Mouse (Mus musculus) 3T3-L1 (cell line): ENCODE measurements around the gene Psd4.

Experiments used
- DNase-seq: peaks from one replicate; pipeline ENCODE4 v3.0.0-alpha.2; 2015; ENCODE audit warnings: low read depth, low spot score

The Psd4 gene

DNA sequence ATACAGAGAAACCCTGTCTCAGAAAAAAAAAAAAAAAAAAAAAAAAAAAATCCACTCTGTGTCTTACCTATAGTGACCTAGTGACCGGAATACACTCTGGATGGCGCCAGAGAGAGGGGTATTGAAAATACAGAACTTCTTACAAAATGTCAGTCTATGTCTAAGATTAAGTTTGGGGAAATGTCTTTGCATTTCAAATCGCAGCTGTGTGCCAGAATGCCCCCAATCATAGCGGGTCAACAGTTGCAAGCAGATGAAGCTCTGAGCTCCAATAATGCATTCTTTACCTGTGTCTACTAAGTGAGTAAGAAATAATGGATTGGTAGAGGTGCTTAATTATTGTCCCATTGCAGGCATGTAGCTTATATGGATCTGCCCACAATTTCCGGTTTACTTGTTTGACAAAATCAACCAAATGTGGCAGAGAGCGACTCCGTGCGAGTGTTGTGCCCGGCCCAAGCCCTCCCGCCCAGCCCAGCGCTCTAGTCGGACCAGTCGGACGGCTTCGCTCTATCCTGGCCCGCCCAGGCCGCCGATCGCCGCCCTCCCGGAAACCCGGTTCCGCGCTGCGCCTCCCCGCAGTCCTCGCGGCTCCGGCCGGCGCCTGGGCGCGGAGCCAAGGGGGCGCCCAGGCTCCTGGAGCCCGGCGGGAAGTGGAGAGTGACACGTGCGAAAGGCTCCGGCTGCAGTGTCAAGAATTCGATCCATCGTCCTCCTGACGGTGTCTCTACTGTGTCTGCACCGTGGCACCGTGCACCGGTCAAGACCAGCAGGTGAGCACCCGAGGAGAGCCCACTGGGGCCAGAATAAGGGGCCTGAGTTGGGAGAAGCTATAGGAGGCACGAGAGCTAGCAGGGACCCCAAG lies at the start of gene Psd4:
Gene Psd4 (plus strand): TSS at position 551 of the 865 bp plus-strand sequence.
- no peak for DNase-seq

DNA sequence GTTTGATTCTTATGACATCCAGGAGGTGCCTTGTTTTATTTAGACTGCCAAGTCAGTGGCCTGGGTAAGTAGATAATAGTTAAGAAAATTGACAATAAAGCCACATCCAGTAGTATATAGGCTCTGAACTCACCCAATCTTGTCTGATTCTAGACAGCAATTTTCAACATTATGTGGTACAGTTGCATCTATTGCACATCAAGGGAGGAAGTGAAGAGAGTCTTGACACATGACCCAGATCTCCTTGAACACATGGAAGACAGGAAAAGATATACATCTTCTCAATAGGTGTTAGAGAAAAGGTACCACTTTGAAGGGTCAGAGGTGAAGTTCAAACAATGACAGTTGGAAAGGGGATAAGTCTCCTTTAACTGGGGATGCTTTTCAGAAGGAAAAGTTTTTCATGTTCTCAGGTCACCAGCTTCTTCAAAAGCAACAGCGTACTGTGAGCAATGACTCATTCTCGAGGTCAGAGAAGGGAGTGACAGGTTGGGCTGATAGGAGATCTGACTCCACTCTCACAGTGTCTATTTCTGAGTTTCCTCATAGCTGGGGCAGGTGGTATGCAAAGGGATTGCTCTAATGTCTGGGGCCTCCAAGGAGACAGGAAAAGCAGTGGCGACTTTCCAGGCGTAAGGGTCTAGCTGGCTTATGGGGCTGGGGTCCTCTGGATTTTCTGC lies 49.3 kb upstream of the Psd4 start:
- no peak for DNase-seq

DNA sequence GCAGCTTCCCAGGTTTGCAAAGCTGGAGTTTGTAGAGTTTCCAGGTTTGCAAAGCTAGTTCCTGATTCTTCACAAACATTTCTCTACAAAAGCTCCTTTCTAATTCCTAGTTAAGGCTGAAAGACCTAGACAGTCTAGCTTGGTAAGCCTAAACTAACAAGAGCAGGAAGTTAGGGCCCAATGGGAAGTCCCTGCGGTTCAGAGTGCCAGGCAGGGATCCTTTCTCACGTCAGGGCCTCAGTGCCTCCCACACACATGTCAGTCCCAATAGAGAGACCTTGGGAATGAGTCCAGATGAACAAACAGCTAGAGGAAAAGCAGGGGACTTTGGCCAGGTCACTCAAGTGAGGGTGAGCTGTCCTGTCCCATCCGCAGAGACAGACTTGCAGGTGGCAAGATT lies 32.0 kb upstream of the Psd4 start:
- DNase-seq, result peak; percentile 46

DNA sequence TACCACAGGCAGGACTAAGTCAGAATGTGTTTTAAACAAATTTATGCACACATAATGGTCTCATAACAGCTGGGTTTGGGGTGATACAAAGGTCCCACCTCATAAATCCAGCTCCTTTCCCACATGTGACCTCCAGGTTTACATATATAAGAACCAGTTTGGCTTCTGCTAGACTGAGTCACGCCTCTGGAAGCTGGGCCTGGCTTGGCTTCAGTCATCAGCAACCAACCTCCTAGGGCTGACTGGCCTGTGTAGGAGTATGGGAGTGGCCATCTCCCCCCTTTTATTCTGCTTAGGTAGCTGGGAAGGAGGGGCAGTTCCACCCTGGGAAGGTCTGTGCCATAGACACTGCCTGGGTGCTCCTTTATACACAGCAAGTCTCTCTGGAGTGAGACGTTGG lies 30.8 kb upstream of the Psd4 start, which contains the start of gene Il1rn:
Gene Il1rn (plus strand): TSS at position 309 of the 400 bp plus-strand sequence.
- peak; percentile 70 for DNase-seq

DNA sequence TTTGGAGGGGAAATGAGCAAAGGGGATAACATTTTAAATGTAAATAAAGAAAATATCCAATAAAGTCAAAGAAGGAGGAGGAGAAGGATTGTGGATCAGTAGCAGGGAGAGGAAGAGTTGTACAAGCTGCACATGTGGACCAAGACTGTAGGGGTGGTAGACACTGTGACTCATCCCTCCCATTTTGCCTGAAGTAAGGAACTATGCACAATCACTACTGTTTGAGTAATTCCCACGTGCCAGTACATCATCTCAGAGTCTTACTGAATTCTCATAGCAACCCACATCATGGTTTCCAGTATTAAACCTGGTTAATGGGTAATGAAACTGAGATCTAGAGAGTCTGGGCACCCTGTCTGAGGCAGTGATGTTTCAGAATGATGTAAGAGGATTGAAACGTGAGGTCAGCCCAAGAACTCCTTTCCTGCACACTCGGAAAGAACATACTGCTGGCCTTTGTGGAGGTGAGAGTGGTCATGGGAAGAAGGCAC lies 25.9 kb upstream of the Psd4 start:
- DNase-seq, result peak; percentile 55

DNA sequence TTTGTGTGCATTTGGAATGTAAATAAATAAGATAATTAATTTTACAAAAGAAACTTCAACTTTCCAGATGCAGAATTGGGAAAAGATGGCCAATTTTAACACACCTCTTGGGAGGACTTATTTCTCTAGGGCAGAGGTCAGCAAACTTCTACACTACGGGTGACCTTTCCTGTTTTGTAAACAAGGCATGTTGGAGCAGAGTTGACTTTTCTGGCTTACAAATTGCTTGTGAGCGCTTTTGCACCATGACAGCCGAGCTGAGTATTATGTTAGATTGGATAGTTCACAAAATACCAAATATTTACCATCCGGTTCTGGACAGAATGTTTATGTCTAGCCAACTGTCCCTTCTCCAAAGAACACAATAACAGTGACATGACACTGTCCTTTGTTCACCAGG lies 22.8 kb upstream of the Psd4 start:
- DNase-seq, result no peak

DNA sequence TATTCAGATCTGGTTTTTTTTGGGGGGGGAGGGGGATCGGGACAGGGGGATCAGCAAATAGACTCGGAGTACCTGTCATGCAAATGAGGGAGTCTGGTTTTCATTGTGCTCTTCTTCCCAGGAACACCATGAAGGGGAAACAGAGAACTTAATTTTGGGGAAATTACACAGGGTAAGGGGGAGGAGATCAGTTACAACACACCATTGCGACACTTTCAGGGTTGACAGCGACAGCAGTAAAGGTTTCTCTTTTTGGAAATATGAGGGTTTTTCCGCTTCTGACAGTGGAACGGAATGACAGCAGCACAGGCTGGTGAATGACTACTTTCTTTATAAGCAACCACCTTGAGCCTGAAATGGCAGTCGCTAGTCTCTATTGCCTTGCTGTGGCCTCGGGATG lies 22.3 kb upstream of the Psd4 start:
- DNase-seq, result no peak

DNA sequence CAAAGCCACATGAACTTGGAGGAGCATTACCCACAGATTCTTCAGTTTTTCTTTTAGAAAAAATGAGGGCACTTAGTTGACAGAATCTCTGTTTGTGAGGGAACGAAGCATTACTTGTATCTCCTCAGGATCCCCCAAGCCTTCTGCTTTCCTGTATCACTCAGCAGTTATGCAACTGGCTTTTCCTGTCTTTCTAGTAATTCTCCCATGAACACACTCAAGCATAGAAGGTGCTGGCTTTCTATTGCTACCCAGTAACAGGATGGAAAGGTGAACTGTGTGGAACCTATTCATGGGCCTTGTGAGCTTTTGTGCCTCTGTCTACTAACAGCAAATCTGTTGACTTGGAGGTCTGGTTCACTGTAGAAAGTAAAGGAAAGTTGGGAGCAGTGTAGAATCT lies 19.5 kb upstream of the Psd4 start:
- DNase-seq, result no peak

DNA sequence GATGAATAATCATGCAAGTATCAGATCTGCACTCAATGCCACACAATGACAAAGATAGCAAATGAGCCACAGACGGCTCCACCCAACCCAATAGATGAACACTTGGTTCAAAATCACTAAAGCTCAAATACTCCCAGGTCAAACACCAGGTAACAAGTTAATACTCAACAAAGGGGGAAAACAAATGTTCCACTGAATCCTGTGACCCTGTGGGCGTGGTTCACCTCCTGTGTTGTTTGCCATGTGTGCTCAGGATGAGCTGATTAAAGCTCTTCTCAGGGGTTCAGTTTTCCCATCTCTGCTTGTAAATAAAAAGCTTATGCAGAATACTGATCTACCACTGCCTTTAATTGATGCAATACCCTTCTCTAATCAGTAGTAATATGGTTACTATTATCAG lies 16.2 kb upstream of the Psd4 start:
- no peak for DNase-seq

DNA sequence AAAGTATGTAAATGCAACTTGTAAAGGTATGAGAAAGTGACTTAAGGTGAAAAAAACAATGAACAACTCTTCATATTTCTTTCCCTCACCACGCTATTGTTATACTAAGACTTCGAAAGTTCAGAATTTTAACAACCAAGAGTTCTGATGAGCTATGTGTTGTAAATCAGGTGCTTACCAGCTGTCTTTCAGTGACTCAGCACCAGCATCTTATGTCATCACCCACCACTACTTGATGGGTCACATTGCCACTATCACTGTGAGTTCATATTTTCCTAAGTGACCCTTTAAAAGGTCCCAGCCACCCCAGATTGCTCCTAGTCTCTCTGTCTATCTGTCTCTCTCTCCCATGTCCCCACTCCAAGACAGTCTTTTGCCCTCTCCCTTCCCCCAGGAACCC lies 14.3 kb upstream of the Psd4 start:
- no peak for DNase-seq

DNA sequence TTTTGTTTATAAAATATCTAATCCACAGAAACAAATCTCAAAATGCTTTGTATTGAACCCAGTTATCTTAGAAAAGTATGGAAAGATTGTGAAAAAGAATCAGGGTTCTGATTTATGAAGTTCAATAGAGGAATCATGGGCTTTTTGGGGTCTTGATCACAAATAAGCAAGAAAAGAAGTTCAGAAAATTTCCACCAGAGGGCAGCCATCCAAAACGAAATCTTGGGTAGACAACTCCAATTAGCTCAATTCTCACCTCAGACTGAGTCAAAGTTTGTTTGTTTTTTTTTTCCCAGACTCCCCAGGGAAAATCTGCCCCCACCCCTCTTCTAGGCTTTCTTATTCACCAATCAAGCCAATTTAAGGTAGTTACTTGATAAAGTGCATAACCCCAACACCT lies 9.7 kb upstream of the Psd4 start:
- peak; percentile 39 for DNase-seq

DNA sequence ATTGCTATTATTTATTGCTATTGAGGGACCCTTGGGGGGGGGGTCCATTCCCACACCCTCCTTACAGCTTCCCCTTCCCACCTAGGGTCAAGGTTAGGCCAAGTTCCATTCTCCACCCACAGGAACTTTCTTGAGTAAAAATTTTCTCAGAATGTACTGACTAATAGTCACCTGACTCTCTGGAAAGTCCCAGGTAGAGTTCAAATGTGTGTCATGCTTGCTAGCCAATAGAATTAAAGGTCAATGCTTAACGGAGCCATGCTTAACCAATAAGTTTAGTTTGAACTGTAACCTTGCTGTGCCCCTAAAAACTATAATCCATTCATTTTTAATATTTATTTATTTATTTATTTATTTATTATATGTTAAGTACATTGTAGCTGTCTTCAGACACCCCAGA lies 8.0 kb upstream of the Psd4 start:
- no peak for DNase-seq

DNA sequence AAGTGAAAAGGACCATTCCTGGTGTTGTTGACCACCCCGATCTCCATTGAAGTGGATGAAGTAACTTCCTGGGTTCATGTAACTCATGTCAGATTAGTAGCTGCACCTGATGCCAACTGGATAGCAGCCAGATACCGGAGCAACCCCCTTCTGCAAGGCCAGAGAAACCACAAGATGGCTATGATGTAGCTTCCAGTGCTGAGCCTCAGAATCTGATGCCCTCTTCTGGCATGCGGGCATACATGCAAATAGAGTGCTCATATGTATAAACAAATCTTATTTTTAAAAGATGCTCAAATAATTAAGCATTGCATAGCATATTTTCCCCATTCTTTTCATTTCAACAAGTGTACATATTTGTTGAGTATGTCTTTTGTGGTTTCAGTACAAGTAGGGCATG lies 3.6 kb upstream of the Psd4 start:
- no peak for DNase-seq

DNA sequence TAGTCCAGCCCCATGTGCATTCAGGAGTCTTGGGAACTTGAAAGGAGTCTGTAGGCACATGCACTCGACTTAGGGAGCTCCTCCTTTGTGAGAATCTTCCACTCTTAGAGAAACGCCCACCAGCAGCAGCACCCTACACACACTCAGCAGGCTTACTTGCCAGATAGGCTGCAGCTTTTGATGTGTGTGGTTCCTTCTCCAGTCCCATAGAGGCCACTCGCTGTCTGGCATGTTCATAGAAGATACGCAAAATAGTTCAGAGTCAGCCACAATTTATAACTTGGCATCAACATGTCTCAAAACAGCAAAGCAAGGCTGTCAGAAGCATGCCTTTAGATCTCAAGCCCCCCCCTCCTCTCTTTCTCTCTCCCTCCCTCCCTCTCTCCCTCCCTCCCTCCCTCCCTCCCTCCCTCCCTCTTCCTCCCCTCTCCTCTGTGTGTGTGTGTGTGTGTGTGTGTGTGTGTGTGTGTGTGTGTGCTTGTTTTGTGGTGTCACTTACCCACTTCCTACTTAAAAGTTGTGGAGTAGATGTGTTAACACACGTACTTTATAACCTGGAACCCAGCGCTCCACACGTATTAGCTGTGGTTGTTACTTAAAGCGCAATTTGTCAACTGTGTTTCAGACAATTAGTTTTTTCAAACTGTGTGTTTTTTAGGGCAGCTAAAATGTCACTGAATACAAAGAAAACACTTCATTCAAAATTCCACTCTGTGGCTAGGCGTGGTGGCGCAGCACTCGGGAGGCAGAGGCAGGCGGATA lies 985 bp upstream of the Psd4 start:
- DNase-seq, result no peak

DNA sequence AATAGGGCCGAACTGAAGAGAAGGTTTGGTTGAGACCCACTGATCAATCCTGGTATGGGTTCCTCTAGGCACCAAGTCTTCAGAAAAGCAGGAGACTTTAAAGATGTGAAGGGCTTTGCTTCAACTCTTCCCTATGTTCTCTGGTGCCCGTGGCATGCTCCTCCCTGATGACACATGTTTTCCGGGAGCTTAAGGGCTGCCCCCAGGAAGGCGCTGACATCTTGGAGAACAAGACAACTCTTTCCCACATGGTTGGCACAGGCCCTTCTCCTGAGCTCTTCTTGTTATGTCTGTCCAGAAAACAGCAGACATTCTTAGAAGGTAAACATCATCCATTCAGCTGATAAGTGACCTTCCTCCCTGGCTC lies 498 bp downstream of the Psd4 start:
- no peak for DNase-seq

DNA sequence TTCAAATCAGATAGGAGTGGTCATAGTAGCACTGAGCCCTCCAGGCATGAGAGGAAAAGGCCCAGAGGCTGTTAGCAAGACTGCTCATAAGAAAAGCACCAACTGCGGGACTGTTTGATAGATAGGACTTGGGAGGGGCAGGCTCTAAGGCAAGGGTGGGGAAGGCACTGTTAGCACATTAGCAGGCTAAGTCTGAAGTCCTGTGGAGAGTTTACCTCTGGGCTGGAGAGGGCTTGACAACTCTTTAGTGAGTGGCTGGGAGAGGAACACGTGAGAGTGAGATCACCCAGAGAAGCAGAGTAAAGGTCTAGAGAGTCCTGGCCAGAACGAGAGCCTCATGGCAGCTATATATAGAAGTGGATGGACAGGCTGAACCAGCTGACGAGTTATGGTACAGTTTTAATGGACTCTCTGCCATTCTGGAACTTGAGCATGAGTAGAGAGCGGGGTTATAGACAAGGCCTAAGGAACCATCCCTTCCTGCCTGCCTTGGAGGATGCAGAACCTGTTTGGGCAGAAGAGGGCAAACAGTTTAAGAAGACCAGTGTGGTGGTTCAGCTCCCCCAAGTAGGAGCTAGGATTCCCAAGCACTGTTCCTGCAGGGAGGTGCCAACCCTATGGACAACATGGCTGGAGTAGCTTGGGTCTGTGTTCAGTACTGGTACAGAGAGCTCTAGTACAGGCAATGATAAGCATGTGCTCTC lies 11.5 kb downstream of the Psd4 start:
- DNase-seq, result no peak

DNA sequence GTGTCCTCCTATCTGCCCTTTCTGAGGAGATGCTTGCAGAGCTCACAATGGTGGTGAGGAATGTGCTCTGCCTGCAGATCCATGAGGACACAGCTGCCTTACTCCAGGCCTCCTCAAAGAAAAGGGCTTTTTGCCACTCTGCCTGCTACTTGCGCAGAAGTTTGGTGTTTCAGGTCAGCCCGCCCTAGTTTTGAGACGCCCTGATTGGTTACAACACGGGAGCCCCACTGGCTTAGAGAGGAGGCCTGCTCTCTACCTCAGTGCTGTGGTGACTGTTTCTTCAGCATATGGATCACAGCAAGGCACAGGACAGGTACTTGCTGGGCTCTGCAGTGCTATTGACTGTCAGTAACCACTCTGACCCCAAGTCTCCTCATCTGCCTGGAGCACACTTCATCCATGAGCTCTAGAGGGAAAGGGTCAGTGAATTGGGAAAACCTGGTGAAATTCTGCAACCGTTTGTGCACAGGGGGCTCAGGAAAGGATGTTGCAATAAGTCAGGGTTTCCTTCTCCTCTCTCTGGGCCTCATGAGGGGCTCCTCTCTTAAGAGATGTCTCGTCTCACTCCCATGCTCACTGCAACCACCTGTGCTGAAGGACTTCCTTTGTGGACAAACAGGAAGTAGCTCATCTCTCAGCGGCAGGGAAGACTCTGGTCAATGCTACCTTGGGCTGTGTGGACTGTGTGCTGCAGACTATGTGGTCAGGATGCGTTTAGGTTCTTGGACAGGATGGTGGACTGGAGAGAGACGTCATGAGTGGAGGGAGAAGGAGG lies 15.3 kb downstream of the Psd4 start:
- no peak for DNase-seq

DNA sequence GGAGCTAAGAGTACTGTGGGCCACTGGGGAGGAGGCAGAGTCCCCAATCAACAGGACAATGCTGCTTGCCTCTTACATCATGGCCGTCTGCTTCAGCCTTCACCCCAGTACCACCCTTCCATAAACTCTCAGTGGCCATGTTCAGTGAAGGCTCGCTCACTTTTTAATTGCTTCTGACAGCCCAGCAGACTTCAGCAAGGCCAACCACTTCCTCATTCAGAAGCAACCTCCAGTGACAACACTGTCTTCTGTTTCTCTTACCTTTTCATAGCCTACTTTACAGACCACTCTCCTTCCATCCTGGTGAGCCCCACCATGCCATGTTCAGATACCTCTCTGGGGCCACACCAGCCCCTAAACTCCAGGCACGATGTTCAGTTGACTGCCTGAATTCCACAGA lies 16.3 kb downstream of the Psd4 start:
- DNase-seq, result no peak

DNA sequence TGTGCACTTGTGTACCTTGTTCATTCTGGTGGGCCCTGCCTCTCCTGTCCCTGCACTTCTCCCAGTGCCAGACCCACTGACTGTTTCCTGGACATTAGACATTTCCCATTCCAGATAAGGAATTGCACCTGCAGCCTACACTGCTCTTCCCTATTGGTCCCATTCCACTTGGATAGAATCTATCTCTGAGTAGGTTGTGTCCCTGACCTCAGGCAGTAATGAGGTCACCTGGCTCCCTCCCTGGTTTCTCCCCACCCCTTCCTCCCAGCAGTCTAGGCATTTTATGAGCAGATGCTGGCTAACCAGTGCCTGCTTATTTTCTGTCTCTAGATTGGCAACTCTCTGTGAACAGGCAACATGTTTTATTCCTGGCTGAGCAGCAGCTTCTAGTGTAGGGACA lies 17.0 kb downstream of the Psd4 start:
- DNase-seq, result no peak

DNA sequence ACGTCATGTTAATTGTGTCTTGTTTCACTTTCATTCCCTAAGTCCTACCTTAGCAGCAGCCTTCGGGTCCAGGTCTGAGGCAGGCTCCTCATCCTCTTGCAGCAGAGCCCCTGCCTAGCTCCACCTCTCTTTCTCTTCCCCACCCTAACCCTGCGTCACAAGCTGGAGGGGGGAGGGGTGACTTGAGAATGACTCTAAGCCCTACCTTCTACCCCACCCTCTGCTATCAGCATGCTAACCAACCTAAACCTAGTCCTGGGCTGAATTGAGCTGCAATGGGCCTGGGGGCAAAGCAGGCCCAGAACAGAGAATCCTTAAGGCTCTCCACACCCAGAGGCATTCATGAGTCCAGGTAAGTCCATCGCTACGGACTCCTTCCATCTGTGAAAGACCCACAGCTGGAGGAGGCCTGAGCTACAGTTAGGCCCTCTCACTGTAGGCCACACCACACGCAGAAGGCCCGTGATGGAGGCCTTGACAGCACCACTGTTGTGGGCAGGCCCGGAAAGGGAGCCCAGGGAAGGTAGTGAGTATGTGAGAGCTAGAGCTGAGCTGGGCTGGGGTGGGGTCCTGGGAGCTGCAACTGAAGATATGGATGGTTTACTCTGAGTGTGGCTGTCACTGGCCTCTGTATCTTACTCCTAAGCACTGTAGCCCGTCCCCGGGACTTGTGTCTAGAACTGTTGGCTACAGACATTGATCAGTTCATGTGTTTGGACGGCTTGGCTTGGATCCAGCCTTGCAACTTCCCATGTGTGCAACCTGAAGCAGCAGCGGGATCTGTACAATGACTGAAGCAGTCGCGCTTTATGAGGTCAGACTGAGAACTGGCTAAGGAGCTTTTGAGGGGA lies 18.0 kb downstream of the Psd4 start:
- DNase-seq, result no peak
